Mouse (Mus musculus): ENCODE results near the gene Myo3b.

DNA sequence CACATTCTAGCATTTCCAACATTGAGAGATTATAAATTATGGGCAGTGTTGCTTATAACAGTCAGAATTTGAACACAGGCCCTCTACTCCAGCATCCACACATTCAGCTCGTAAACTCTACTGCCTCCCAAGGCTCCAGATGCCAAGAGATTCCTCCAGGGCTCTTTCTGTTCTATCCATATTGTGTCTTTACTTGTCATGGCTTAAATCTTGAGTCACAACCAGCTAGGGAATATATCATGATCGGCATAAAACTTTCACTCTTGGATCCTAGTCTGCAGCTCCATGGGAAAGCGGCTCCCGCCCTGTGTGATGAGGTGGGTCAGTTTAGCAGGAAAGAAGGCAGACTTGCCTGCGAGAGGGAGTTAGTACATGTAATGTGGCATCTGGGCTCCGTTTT is 294.0 kb downstream of the Myo3b start:
- TF ChIP-seq GATA1 (IDR thresholded peaks at IDR 0.05; ENCODE audit: borderline replicate concordance, low read length): no peak
- TF ChIP-seq FLI1 (IDR thresholded peaks at IDR 0.05; ENCODE audit: low read length): no peak

Data from megakaryocyte, embryonic 14.5 days (primary cell).